Mouse (Mus musculus): Measurements from ENCODE around the gene 6030468B19Rik. TPM values are rescaled to one million over a fixed set of nuclear protein-coding genes. Genes with fewer than 3 reads are reported as not detected.
A peak's percentile ranks its signal among the peaks of the same experiment; 100 is the strongest.
"Not testable (repeated sequence)": the region's sequence is repeated elsewhere in the genome, so short reads cannot be mapped to it uniquely, and the experiment has no call there.

Gene 6030468B19Rik
- polyA plus RNA-seq, 1 experiment: 7.6 TPM

DNA sequence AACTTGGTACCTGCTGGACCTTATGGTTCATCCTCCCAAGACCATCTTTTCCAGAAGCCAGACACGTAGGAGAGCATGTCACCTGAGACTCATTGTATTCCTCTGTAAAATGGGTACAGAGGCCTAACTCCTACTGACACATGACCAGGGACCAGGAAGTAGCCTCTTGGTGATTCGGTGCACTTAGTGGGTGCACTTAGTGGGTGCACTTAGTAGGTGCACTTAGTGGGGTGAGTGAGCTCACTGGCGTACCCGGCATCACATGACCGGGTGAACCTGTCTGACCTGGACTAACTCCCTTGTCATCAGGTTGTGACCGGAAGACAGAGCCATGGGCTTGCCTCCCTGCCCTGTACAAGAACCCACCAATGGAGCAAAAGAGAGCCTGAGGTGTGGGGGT lies 9.3 kb downstream of the 6030468B19Rik start:
- H3K4me1 ChIP-seq (ENCODE audit: control insufficient read depth, insufficient read depth, insufficient read length): peaks cover 7% of the 10 kb centered on the region; the same call in 1 of the 2 replicates
- H3K4me3 ChIP-seq (ENCODE audit: extremely low read depth, insufficient read depth, insufficient read length): no peak overlapping the region
- DNase-seq (ENCODE audit: low read depth in 1 of 2, low spot score in 2 of 2): no peak
- no peak overlapping the region for H3K27ac ChIP-seq (ENCODE audit: insufficient read depth, low read length)
- no peaks in the 10 kb centered on the region for H3K27me3 ChIP-seq (ENCODE audit: control insufficient read depth, insufficient read depth, low read length)
- 95% methylated on average over 6 of the region's 6 CpGs for WGBS
- H3K36me3 ChIP-seq (ENCODE audit: control insufficient read depth, insufficient read depth, low read length): no peaks in the 10 kb centered on the region
- TF ChIP-seq CTCF (IDR thresholded peaks at IDR 0.05; ENCODE audit: extremely low read depth, insufficient read depth, insufficient read length, insufficient replicate concordance): no peak
- TF ChIP-seq POLR2A (IDR thresholded peaks at IDR 0.05; ENCODE audit: low read depth, low read length): no peak

DNA sequence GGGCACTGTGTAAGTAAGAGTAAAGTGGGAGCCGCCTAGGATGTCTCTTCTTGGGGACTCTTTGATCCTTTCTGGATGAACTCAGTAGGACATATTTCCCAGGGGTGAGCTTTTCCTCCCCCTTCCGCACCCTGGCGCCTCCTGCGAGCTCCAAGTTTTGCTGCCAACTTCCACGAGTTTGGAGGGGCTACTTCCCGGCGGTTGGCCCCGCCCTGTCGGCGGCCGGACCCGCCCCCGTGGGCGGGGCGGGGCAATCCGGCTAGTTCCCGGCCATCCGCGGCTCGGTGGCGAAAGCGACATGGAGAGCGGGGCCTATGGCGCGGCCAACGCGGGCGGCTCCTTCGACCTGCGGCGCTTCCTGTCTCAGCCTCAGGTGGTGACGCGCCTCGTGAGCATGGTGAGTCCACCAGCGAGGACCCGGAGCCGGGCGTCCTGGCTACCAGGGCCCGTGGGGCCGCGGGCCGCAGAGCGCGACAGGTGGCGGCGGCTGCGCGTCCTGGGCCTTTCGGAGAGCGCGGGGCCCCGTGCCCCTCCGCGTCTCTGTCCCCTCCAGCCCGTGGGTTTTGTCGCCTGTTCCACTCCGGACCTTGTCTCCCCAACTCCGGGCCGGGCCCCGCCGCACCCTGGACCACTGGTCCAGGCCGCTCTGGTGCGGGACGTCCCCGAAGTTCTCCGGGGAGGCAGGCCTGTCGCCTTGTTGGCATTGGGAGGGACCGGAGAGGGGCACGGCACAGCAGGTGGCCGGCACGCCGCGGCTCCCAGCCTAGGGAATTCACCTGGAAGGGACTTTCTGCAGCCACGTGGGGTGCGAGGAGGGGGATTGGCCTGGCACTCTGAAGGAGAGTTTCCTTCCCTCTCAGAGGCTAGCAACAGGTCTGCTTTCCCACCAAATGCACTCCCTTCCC lies 12.2 kb downstream of the 6030468B19Rik start, which contains the start of the genes Gm20708 and Syngr2:
Gene Gm20708, plus strand, starts transcription at position 262 of the 905 bp plus-strand sequence.
Gene Syngr2, plus strand, starts transcription at position 262 of the 905 bp plus-strand sequence.
- under 1% methylated on average over 75 of the region's 75 CpGs for WGBS
- H3K27ac ChIP-seq (ENCODE audit: insufficient read depth, low read length): peak within 1 kb of the TSS; percentile 56
- H3K4me1 ChIP-seq (ENCODE audit: control insufficient read depth, insufficient read depth, insufficient read length): peaks cover 5% of the 10 kb centered on the region; the same call in 1 of the 2 replicates
- peak; percentile 39 to 67 for DNase-seq (ENCODE audit: low read depth in 1 of 2, low spot score in 2 of 2)
- H3K36me3 ChIP-seq (ENCODE audit: control insufficient read depth, insufficient read depth, low read length): peaks cover 11% of the 10 kb centered on the region
- no peaks in the 10 kb centered on the region for H3K27me3 ChIP-seq (ENCODE audit: control insufficient read depth, insufficient read depth, low read length)
- peak within 1 kb of the TSS; percentile 92 for H3K4me3 ChIP-seq (ENCODE audit: extremely low read depth, insufficient read depth, insufficient read length)
- no peak for TF ChIP-seq CTCF (IDR thresholded peaks at IDR 0.05; ENCODE audit: extremely low read depth, insufficient read depth, insufficient read length, insufficient replicate concordance)
- TF ChIP-seq POLR2A (IDR thresholded peaks at IDR 0.05; ENCODE audit: low read depth, low read length): peak; percentile 20

DNA sequence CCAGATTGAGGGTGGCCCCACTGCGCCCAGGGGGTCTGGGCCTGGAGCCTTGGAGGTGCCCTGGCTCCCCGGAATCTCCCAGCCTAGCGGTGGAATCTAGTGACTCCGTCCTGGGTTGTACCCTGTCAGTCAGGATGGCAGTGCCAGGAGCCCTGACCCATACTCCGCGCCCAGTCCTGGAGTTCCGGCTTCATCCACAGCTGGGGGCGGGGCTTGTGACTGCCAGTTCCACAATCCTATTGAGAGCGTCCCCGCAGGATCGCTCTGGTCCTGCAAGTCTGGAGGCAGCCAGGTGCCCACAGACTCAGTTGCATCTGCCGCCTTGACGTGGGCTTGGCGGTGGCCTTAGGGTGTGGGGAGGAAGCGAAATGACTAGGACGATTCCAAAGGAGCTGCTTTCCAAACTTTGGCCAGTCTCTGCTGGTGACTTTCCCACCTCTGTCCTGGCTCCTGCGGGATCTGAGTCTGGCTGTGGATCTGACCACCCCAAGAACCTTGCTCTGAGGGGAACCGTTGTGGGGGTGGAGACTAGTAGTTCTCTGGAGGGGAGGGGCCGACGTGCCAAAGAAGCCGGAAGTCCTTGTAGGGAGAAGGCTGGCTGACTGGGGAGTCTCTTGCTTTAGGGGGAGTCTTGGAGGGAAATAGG lies 13.1 kb downstream of the 6030468B19Rik start:
- H3K4me1 ChIP-seq (ENCODE audit: control insufficient read depth, insufficient read depth, insufficient read length): peaks cover 5% of the 10 kb centered on the region; the same call in 1 of the 2 replicates
- H3K27me3 ChIP-seq (ENCODE audit: control insufficient read depth, insufficient read depth, low read length): no peaks in the 10 kb centered on the region
- H3K27ac ChIP-seq (ENCODE audit: insufficient read depth, low read length): peak overlapping the region; percentile 56
- H3K36me3 ChIP-seq (ENCODE audit: control insufficient read depth, insufficient read depth, low read length): peaks cover 16% of the 10 kb centered on the region
- peak; percentile 63 to 78 for DNase-seq (ENCODE audit: low read depth in 1 of 2, low spot score in 2 of 2)
- peak overlapping the region; percentile 92 for H3K4me3 ChIP-seq (ENCODE audit: extremely low read depth, insufficient read depth, insufficient read length)
- no peak for TF ChIP-seq CTCF (IDR thresholded peaks at IDR 0.05; ENCODE audit: extremely low read depth, insufficient read depth, insufficient read length, insufficient replicate concordance)
- TF ChIP-seq POLR2A (IDR thresholded peaks at IDR 0.05; ENCODE audit: low read depth, low read length): no peak
- under 1% methylated on average over 21 of the region's 21 CpGs for WGBS

DNA sequence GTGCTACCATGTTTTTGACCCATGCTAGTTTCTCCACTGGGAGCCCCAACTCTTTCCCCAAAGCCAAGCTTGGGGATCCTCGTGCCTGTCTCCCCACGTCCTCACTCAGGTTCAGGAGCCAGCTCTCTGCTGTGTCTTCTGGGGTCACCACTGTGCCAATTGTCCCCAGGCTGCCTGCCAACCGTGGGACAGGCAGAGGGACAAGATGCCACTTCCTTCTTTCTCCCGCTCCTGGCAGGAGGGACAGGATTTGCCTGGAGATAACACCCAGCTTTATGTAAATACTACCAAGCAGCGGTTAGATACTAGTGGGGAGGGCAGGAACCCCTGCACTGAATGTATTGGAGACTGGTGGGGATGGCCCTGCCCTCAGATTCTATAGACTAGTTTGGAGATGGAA lies 16.4 kb downstream of the 6030468B19Rik start:
- H3K4me3 ChIP-seq (ENCODE audit: extremely low read depth, insufficient read depth, insufficient read length): no peak overlapping the region
- 65% methylated on average over 5 of the region's 5 CpGs for WGBS
- H3K36me3 ChIP-seq (ENCODE audit: control insufficient read depth, insufficient read depth, low read length): peaks cover 35% of the 10 kb centered on the region
- H3K27me3 ChIP-seq (ENCODE audit: control insufficient read depth, insufficient read depth, low read length): no peaks in the 10 kb centered on the region
- TF ChIP-seq CTCF (IDR thresholded peaks at IDR 0.05; ENCODE audit: extremely low read depth, insufficient read depth, insufficient read length, insufficient replicate concordance) (no peak), POLR2A (IDR thresholded peaks at IDR 0.05; ENCODE audit: low read depth, low read length) (no peak)
- no peak for DNase-seq (ENCODE audit: low read depth in 1 of 2, low spot score in 2 of 2)
- peak overlapping the region; percentile 12; the same call in 1 of the 2 replicates for H3K27ac ChIP-seq (ENCODE audit: insufficient read depth, low read length)
- peaks cover 5% of the 10 kb centered on the region; the same call in 1 of the 2 replicates for H3K4me1 ChIP-seq (ENCODE audit: control insufficient read depth, insufficient read depth, insufficient read length)

- no peak for TF ChIP-seq POLR2A (IDR thresholded peaks at IDR 0.05; ENCODE audit: low read depth, low read length)
- no peak for TF ChIP-seq CTCF (IDR thresholded peaks at IDR 0.05; ENCODE audit: extremely low read depth, insufficient read depth, insufficient read length, insufficient replicate concordance)
- DNase-seq (ENCODE audit: low read depth in 1 of 2, low spot score in 2 of 2): no peak
- H3K4me1 ChIP-seq (ENCODE audit: control insufficient read depth, insufficient read depth, insufficient read length): no peaks in the 10 kb centered on the region; the same call in 1 of the 2 replicates
- no peak overlapping the region for H3K27ac ChIP-seq (ENCODE audit: insufficient read depth, low read length)
- peaks cover 39% of the 10 kb centered on the region for H3K36me3 ChIP-seq (ENCODE audit: control insufficient read depth, insufficient read depth, low read length)
- H3K27me3 ChIP-seq (ENCODE audit: control insufficient read depth, insufficient read depth, low read length): no peaks in the 10 kb centered on the region
- no peak overlapping the region for H3K4me3 ChIP-seq (ENCODE audit: extremely low read depth, insufficient read depth, insufficient read length)
- WGBS: 93% methylated on average over 6 of the region's 6 CpGs
Measured at GRCm38 (mm10) chr11:117814704-117815366, 17.4 kb downstream of the 6030468B19Rik start.

- WGBS: 89% methylated on average over 9 of the region's 9 CpGs
- H3K4me3 ChIP-seq (ENCODE audit: extremely low read depth, insufficient read depth, insufficient read length); H3K27ac ChIP-seq (ENCODE audit: insufficient read depth, low read length): not testable (repeated sequence)
Measured at GRCm38 (mm10) chr11:117815850-117816249, 18.4 kb downstream of the 6030468B19Rik start.

More at GRCm38 (mm10) chr11:117815850-117816249, 18.4 kb downstream of the 6030468B19Rik start:
- not testable (repeated sequence) for H3K27me3 ChIP-seq (ENCODE audit: control insufficient read depth, insufficient read depth, low read length); H3K4me1 ChIP-seq (ENCODE audit: control insufficient read depth, insufficient read depth, insufficient read length); DNase-seq (ENCODE audit: low read depth in 1 of 2, low spot score in 2 of 2)
- peaks cover 41% of the 10 kb centered on the region for H3K36me3 ChIP-seq (ENCODE audit: control insufficient read depth, insufficient read depth, low read length)

Measured in spleen, adult 2 months (tissue).